Mouse (Mus musculus) hindbrain, postnatal 0 days (tissue): Measurements from ENCODE around the gene Tmem52b. TPM values are rescaled to one million over a fixed set of nuclear protein-coding genes. Genes with fewer than 3 reads are reported as not detected.
"Not testable (repeated sequence)": the region's sequence is repeated elsewhere in the genome, so short reads cannot be mapped to it uniquely, and the experiment has no call there.

ENCODE experiments used
- ATAC-seq: fragments of 200-750 bp; cut with Nextera tagmentation; 2 replicates; pipeline ENCODE4 v1.8.0; 2017; ENCODE audit warnings: mild to moderate bottlenecking, moderate TSS enrichment, moderate library complexity
- DNase-seq: peaks from one replicate; pipeline ENCODE4 v3.0.0-alpha.2; 2015; ENCODE audit warnings: low spot score
- H3K27ac ChIP-seq: fragments of 300-500 bp; sonication (generic); 2 replicates; pipeline ENCODE4 v1.5.1; 2014; ENCODE audit warnings: mild to moderate bottlenecking
- H3K27me3 ChIP-seq: fragments of 300-500 bp; sonication (generic); 2 replicates; pipeline ENCODE4 v1.6.1; 2014; ENCODE audit warnings: low read length, mixed read lengths; ENCODE audit not compliant: insufficient read depth
- H3K36me3 ChIP-seq: fragments of 300-500 bp; sonication (generic); 2 replicates; pipeline ENCODE4 v1.6.1; 2014; ENCODE audit warnings: low read length, mixed read lengths; ENCODE audit not compliant: insufficient read depth
- H3K4me1 ChIP-seq: fragments of 300-500 bp; sonication (generic); 2 replicates; pipeline ENCODE4 v1.6.1; 2014; ENCODE audit warnings: antibody characterized with exemption, low read length, mixed read lengths; ENCODE audit not compliant: insufficient read depth
- H3K4me2 ChIP-seq: fragments of 300-500 bp; sonication (generic); 2 replicates; pipeline ENCODE4 v1.6.1; 2014; ENCODE audit warnings: low read depth, mild to moderate bottlenecking, low read length, moderate library complexity, mixed read lengths
- H3K4me3 ChIP-seq: fragments of 300-500 bp; sonication (generic); 2 replicates; pipeline ENCODE4 v1.5.1; 2014; ENCODE audit warnings: low read length
- H3K9ac ChIP-seq: fragments of 300-500 bp; sonication (generic); replicated peaks from 2 replicates; pipeline ENCODE4 v1.6.1; 2014; ENCODE audit warnings: mild to moderate bottlenecking, low read length, moderate library complexity, mixed read lengths
- H3K9me3 ChIP-seq: fragments of 300-500 bp; sonication (generic); 2 replicates; pipeline ENCODE4 v1.6.1; 2016; ENCODE audit warnings: low read length, mixed read lengths
- CTCF ChIP-seq: IDR thresholded peaks from 2 replicates; pipeline ENCODE4 v1.5.1; 2016; ENCODE audit warnings: antibody characterized with exemption, control low read depth, low read depth
- WGBS: fragments of 180-500 bp; shearing (Covaris S2); extraction: QIAGEN DNeasy Blood & Tissue Kit; methylation state at CpG from one replicate; pipeline ENCODE4 v1.1.7; 2014; 5-methylcytosine and 5-hydroxymethylcytosine counted together
- polyA plus RNA-seq: library from polyadenylated mRNA; unstranded; fragments of >200 nt; fragmentation: Nextera tagmentation; extraction: Ambion mirVana; gene quantifications from 2 replicates; pipeline ENCODE4 v1.2.1, GENCODE M21; 2015
- total RNA-seq: library from RNA; depleted of rRNA; stranded (reverse); fragments of >200 nt; gene quantifications from 2 replicates; pipeline ENCODE4 v1.2.3, GENCODE M21; 2014

Tmem52b gene
- total and polyA plus RNA-seq, 2 experiments from 2014 or later, result 0.05 TPM; not detected in 1

DNA sequence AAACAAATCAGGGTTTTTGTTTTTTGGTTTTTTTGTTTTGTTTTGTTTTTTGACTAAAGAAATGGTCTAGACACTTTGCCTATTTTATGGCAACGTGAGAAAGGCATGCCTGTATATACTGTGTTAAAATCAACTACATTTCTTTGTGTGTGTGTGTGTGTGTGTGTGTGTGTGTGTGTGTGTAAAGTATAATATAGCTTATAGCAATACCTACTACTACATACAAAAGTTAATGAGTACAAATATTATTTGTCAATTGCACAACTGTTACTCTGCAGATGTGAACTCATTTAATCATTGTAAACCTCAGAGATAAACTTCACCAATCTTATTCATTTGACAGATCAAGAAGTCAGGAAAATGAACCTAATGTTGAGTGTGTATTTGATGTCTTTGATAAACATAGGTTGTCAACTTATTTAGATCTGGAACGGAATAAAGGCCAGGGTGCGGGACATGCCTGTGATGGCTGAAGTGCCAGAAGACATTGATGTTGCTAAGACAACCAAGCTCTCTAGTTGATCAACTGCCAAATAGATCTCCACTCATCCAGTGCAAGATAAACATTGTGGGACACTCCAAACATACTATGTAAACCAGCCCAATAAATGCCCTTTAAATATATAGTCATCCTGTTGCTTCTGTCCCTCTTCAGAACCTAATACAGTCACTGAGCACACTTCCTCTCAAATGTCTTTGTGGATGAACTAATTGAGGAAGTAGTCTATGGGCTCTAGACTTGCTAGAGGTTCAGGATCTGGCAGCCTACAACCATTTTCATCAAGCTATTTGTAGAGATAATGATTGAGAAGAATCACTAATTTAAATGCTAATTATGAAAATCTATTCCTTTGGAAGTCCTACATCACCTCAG, 14.8 kb upstream of the Tmem52b start:
- WGBS, result 82% methylated on average over 3 of the region's 3 CpGs
- DNase-seq (no peak), ATAC-seq (no peak)
- no peak overlapping the region for H3K27ac ChIP-seq
- 0 out of 2 replicates have a peak, but pooled peaks cover 2% of the 10 kb centered on the region for H3K9me3 ChIP-seq
- no peak overlapping the region for H3K4me3 ChIP-seq
- H3K4me1 ChIP-seq, result no peaks in the 10 kb centered on the region
- no peak overlapping the region for H3K4me2 ChIP-seq
- TF ChIP-seq CTCF, result no peak
- no peaks in the 10 kb centered on the region for H3K27me3 ChIP-seq
- no peaks in the 10 kb centered on the region for H3K36me3 ChIP-seq
- H3K9ac ChIP-seq, result no peak overlapping the region

DNA sequence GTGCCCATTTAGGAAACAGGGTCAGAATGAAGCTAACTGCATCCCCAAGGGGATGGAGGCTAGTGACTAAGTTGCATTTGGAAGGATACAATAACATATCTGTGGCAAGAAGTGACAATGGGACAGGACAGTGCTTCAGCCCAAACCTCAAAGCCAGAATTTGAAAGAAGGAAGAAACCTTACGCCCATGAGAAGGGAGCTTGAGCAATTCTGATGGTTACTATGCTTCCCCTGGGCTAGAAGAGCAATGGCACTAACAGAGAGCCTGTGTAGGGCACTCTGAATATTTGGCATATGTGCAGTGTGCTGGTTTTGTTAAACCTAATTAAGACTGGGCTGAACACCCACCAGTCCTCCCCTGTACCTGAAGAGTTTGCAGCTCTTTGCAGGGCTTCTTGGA, 12.8 kb upstream of the Tmem52b start:
- H3K4me2 ChIP-seq, H3K27me3 ChIP-seq, H3K4me1 ChIP-seq, H3K36me3 ChIP-seq, DNase-seq, H3K4me3 ChIP-seq, ATAC-seq, H3K27ac ChIP-seq, H3K9ac ChIP-seq, H3K9me3 ChIP-seq: not testable (repeated sequence)
- WGBS, result 85% methylated on average over 1 of the region's 1 CpGs

DNA sequence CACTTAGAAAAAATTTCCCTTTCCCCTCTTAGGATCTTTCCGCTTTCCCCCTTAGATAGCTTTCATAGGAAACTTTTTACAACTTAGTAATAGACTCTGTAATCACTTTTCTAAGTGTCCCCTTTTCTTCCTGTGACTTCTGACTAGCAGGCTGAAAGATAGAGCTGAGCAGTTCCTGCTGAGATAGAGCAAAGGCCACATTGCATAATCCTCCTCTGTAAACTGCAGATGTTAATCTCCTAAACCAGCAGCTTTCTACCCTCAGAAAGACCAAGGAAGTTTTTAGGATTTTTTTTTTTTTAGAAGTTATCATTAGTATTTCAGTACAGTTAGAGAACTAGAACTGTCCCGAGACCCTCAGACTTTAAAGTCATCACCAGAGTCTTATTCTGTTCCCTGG, 8.9 kb upstream of the Tmem52b start:
- Histone ChIP-seq H3K27ac (no peak overlapping the region), H3K9me3 (0 out of 2 replicates have a peak, but pooled peaks cover 2% of the 10 kb centered on the region), H3K4me2 (no peak overlapping the region), H3K36me3 (no peaks in the 10 kb centered on the region), H3K4me1 (no peaks in the 10 kb centered on the region), H3K27me3 (no peaks in the 10 kb centered on the region), H3K9ac (no peak overlapping the region), H3K4me3 (no peak overlapping the region)
- WGBS, result 88% methylated on average over 2 of the region's 2 CpGs
- no peak for TF ChIP-seq CTCF
- ATAC-seq, result no peak
- no peak for DNase-seq

DNA sequence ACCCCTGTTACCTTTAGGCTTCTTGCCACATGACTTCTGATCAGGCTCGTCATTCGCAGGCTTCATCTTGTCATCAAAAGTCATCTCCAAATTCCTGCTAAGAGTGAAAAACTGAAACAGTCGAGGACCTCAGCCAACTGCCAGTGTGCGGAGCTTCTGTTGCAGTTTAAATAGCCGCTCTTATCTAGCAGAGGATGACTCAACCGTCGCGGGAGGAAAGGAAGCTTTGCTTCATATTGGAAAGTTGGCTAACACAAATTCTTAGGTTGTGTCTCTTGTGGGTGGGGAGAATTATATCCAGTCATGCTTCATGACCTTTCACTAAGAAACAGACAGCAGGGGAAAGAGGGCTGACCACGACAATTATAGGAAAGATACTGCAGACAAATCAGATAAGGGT, 5.3 kb upstream of the Tmem52b start, which contains the start of gene Olr1:
Gene Olr1, minus strand, starts transcription at position 142 of the 400 bp plus-strand sequence.
- ATAC-seq, result no peak
- Histone ChIP-seq H3K4me1 (no peaks in the 10 kb centered on the region), H3K27ac (no peak within 1 kb of the TSS), H3K4me2 (no peak within 1 kb of the TSS), H3K9me3 (0 out of 2 replicates have a peak, but pooled peaks cover 2% of the 10 kb centered on the region), H3K36me3 (no peaks in the 10 kb centered on the region), H3K27me3 (no peaks in the 10 kb centered on the region), H3K9ac (no peak within 1 kb of the TSS), H3K4me3 (no peak within 1 kb of the TSS)
- TF ChIP-seq CTCF, result no peak
- 85% methylated on average over 9 of the region's 9 CpGs for WGBS
- DNase-seq, result no peak

DNA sequence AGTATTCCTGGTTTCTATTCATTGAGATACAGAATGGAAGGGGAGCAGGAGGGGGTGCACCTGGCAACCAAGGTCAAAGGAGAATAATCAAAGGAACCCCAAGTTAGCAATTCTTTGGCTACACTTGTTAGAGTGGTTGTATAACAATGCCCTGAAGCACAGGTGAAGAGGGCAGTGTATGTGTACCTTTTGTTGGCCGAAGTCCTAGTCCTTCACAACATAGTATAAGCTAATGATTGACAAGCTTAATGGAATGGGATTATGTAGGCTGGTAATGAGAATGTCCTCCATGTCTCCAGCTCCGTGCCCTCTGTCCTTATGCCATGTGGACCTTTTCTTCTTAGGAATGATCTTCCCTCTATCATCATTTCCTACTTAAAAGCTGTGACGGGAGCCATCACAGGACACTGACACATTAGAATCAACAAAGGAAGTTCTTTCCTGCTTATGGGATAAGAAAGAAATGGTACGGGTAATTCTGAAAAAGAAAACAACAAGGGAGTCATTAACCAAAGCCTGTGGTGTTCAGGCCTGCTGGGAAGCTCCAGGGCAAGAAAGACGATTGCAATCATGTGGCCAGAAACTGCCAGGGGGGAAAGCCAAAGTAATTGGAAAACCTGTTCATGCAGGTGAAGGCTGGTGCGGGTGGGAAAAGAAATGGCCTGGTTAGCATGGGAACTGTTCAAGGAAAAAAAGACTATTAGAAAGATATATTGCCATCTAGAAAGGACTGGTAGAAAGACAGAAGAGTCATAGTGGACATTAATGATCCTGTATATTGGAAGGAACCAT, 2.0 kb upstream of the Tmem52b start:
- Histone ChIP-seq H3K27me3 (no peaks in the 10 kb centered on the region), H3K9ac (no peak overlapping the region)

DNA sequence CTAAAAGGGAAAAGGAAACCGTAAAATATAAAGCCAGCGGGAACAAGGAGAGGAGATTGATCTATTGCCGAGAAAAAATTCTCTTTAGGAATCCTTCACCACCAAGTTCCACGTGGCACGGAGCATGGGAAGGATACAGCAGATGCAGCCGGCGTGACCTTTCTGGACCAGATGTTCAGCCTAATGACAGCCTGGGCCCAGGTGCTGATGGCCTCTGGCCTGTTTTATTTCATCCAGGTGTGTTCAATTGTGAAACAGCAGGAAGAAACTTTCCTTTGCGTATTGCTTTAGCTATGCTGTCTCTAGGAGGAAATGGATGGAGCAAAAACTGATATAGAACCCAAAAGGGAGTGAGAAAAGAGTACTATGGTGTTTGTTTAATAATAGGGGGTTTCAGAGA, 513 bp downstream of the Tmem52b start:
- Histone ChIP-seq H3K4me2 (no peak overlapping the region), H3K36me3 (no peaks in the 10 kb centered on the region), H3K9me3 (no peaks in the 10 kb centered on the region), H3K9ac (no peak overlapping the region), H3K27me3 (no peaks in the 10 kb centered on the region), H3K27ac (no peak overlapping the region), H3K4me1 (no peaks in the 10 kb centered on the region), H3K4me3 (no peak overlapping the region)
- no peak for TF ChIP-seq CTCF
- 81% methylated on average over 8 of the region's 8 CpGs for WGBS
- ATAC-seq (no peak), DNase-seq (no peak)

More for the DNA sequence above, 2.0 kb upstream of the Tmem52b start:
- Histone ChIP-seq H3K4me3 (no peak overlapping the region), H3K36me3 (no peaks in the 10 kb centered on the region), H3K9me3 (no peaks in the 10 kb centered on the region), H3K4me2 (no peak overlapping the region), H3K4me1 (no peaks in the 10 kb centered on the region), H3K27ac (no peak overlapping the region)
- WGBS, result 68% methylated on average over 6 of the region's 6 CpGs
- DNase-seq (no peak), ATAC-seq (no peak)
- no peak for TF ChIP-seq CTCF

DNA sequence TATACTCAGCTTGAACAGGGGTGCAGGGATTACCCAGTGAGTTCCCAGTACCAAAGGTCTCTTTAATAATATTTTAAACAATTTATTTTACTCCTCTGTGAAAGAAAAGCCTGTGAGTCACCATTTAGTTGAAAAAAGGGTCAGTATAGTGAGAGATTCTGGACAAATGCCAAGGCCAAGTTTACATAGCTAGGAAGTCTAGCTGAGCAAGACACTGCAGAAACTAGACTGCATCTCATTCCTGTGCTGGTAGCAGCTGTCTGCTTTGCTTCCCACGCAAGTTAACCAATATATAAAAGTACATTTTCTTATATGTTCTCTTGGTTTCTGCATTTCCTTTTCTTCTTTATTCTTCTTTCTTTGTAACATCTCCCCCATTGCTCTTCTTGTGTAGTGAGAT, 1.1 kb downstream of the Tmem52b start:
- DNase-seq, result peak; percentile 46
- WGBS, result 69% methylated on average over 1 of the region's 1 CpGs

More for the DNA sequence above, 1.1 kb downstream of the Tmem52b start:
- no peak for ATAC-seq
- Histone ChIP-seq H3K4me2 (no peak overlapping the region), H3K4me1 (no peaks in the 10 kb centered on the region), H3K27me3 (no peaks in the 10 kb centered on the region), H3K27ac (no peak overlapping the region), H3K9ac (no peak overlapping the region), H3K9me3 (no peaks in the 10 kb centered on the region), H3K4me3 (no peak overlapping the region), H3K36me3 (no peaks in the 10 kb centered on the region)
- no peak for TF ChIP-seq CTCF
